Mouse (Mus musculus) megakaryocyte progenitor cell, adult 5-6 weeks (primary cell): ENCODE measurements at regions not wholly inside any gene's neighbourhood (a gene's known extent, or its start where the extent isn't known, plus 50 kb on each side); places are given as distances from the start of the nearest gene placed in this dataset.

Experiments used
- ATAC-seq: replicated peaks from 2 replicates; pipeline ENCODE4 v1.8.0; 2016; ENCODE audit warnings: mild to moderate bottlenecking, moderate TSS enrichment, inconsistent platforms; ENCODE audit not compliant: poor library complexity

DNA sequence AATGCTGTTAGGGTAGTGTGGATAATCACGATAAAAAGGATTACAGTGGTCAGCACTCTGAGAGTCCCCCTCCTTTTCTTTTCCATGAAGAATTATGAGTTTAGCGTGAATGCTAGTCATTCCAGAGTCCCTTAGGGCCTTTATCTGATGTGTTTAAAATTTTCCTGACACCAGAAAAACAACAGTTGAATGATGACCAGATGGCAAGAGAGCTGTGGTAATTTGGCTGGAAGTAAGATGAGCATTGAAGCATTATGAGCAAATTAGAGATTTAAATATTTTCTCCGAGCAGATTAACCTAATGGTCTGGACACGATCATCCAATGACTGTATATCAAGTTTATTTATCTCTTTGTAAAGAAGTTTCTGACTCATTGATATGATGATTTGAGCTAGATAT is 417.1 kb upstream of the Igbp1b start:
- no peak for ATAC-seq

DNA sequence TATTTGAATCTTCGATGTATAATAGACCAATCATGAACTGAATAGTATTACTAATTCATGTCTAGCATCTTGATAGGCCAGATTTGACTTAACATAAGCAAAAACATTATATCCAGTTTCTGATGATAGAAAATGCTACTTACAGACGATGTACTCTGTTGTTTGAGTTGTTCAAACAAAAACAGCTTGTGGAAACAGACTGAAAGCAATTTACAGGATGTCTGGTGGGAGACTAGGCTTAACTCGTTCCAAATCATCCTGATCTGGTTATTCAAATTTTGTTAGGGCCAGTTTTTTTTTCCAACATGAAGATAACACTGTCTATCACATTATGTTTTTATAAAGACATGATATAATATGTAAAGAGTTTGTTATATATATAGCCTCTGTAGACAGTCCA is 369.4 kb upstream of the Igbp1b start:
- no peak for ATAC-seq

DNA sequence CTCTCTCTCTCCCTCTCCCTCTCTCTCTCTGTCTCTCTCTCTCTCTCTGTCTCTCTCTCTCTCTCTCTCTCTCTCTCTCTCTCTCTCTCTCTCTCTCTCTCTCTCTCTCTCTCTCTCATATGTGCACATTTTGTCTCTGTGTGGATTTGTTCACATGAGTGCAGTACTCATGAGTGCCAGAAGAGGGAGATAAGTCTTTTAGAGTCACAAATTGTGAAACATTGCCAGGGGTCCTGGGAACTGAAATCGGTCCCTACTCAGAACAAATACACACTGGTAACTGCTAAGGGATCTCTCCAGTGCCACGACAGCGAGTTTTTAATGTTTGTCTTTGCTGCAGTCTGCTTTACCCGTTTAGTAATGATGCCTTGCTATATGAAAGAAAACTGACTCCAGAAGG is 356.2 kb upstream of the Igbp1b start:
- no peak for ATAC-seq

DNA sequence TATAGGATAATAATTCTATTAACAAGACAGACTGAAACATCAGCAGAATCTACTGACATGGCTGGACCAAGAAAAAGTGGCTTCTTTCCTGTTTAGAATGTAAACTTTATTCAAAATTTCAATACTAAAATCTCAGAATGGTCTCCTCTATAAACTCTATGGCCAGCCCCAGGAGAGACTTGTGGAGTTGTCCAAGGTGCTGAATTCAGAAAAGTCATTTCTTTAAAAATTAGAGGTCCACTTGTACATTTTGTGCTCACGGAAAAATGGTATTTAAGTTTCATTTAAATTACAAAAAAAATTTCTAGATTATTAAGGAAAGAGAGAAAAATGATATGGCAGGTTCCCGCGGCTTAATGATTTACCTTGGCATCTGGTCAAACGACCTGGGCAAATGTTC is 352.2 kb upstream of the Igbp1b start:
- ATAC-seq = no peak
